Comparison of ENCODE assay signal across 28 mouse cellular contexts in genomic region chr14:35356011-35356410, GRCm38 (mm10).
"Had no signal": no experiment of that assay in that cellular context is flagged by ENCODE, and none has a peak within 500 bp of the region (broad histone marks: within the 10 kb centered on the region; RNA-seq: fewer than 3 reads in every experiment).

No protein-coding gene starts in this region.

- H3K27ac ChIP-seq: embryonic facial prominence, embryonic 10.5 days; embryonic facial prominence, embryonic 12.5 days; embryonic facial prominence, embryonic 13.5 days; embryonic facial prominence, embryonic 15.5 days; forebrain, embryonic 10.5 days; forebrain, embryonic 12.5 days; forebrain, embryonic 13.5 days; forebrain, embryonic 15.5 days; gastrocnemius, adult 2 months; heart, adult 2 months had no signal

- H3K36me3 ChIP-seq: embryonic facial prominence, embryonic 10.5 days; embryonic facial prominence, embryonic 12.5 days; embryonic facial prominence, embryonic 13.5 days; embryonic facial prominence, embryonic 15.5 days; forebrain, embryonic 10.5 days; forebrain, embryonic 12.5 days; forebrain, embryonic 15.5 days had no signal

- H3K4me3 ChIP-seq: embryonic facial prominence, embryonic 10.5 days; embryonic facial prominence, embryonic 12.5 days; embryonic facial prominence, embryonic 13.5 days; embryonic facial prominence, embryonic 15.5 days; erythroblast, embryonic 14.5 days; forebrain, embryonic 10.5 days; forebrain, embryonic 12.5 days; forebrain, embryonic 13.5 days; forebrain, embryonic 15.5 days; gastrocnemius, adult 2 months; heart, adult 2 months had no signal

- H3K9me3 ChIP-seq: embryonic facial prominence, embryonic 10.5 days; embryonic facial prominence, embryonic 12.5 days; embryonic facial prominence, embryonic 13.5 days; embryonic facial prominence, embryonic 15.5 days; forebrain, embryonic 10.5 days; forebrain, embryonic 12.5 days; forebrain, embryonic 13.5 days; forebrain, embryonic 15.5 days had no signal

- DNase-seq: cerebellum, adult 2 months; cerebellum, adult 8-10 months; cerebellum, adult 9-10 months; cerebellum, adult 9-11 months; cerebellum, postnatal 10 days; cerebellum, postnatal 14 days; cerebellum, postnatal 25 days; cerebellum, postnatal 36 days; embryo, embryonic 11 days; forebrain, postnatal 0 days; gastrocnemius, adult 2 months; gastrocnemius, postnatal 10 days; gastrocnemius, postnatal 14 days; gastrocnemius, postnatal 25 days; gastrocnemius, postnatal 36 days; heart, adult 18-20 months; heart, adult 2 months had no signal

- H3K4me2 ChIP-seq: embryonic facial prominence, embryonic 12.5 days; embryonic facial prominence, embryonic 13.5 days; embryonic facial prominence, embryonic 15.5 days; forebrain, embryonic 12.5 days; forebrain, embryonic 13.5 days; forebrain, embryonic 15.5 days had no signal

- H3K4me1 ChIP-seq: embryonic facial prominence, embryonic 10.5 days; embryonic facial prominence, embryonic 12.5 days; embryonic facial prominence, embryonic 13.5 days; embryonic facial prominence, embryonic 15.5 days; forebrain, embryonic 10.5 days; forebrain, embryonic 12.5 days; forebrain, embryonic 13.5 days; forebrain, embryonic 15.5 days had no signal

- H3K9ac ChIP-seq: embryonic facial prominence, embryonic 12.5 days; embryonic facial prominence, embryonic 13.5 days; embryonic facial prominence, embryonic 15.5 days; forebrain, embryonic 12.5 days; forebrain, embryonic 13.5 days; forebrain, embryonic 15.5 days; forebrain, postnatal 0 days had no signal

- H3K27me3 ChIP-seq: embryonic facial prominence, embryonic 12.5 days; embryonic facial prominence, embryonic 13.5 days; embryonic facial prominence, embryonic 15.5 days; forebrain, embryonic 12.5 days; forebrain, embryonic 13.5 days; forebrain, embryonic 15.5 days had no signal

- ATAC-seq: forebrain, embryonic 13.5 days; forebrain, embryonic 14.5 days; forebrain, embryonic 15.5 days; forebrain, embryonic 16.5 days; forebrain, postnatal 0 days had no signal
